Mouse (Mus musculus): ENCODE data around the gene Rapgef2.

Gene Rapgef2

GRCm38 (mm10) chr3:79168168-79168827 lies 118.0 kb downstream of the Rapgef2 start:
- DNase-seq (ENCODE audit: low read depth, low spot score), result no peak

GRCm38 (mm10) chr3:79167586-79167985 lies 118.7 kb downstream of the Rapgef2 start:
- no peak for DNase-seq (ENCODE audit: low read depth, low spot score)

- DNase-seq (ENCODE audit: low read depth, low spot score), result no peak
Observed at GRCm38 (mm10) chr3:79161834-79162401, 124.4 kb downstream of the Rapgef2 start.

- no peak for DNase-seq (ENCODE audit: low read depth, low spot score)
Observed at GRCm38 (mm10) chr3:79161093-79161723, 125.1 kb downstream of the Rapgef2 start.

DNA sequence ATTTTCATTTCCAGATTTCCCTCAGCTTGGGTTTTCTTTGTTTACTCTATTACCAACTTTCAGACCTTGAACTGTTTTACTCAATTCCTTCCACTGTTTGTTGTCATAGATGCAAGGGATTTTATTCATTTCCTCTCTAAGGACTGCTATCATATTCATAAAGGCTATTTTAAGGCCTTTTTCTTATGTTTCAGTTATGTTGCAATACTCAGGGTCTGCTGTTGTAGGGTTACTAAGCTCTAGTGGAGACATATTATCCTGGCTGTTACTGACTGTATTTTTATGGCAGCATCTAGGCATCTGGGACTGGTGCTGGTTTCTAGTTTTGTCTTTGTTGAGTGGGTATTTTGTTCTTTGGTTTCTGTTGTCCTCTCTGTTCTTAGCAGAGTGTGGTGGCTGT lies 128.1 kb downstream of the Rapgef2 start:
- DNase-seq (ENCODE audit: low read depth, low spot score), result no peak

- DNase-seq (ENCODE audit: low read depth, low spot score), result no peak
Observed at GRCm38 (mm10) chr3:79153039-79153487, 133.3 kb downstream of the Rapgef2 start.

- DNase-seq (ENCODE audit: low read depth, low spot score), result no peak
Observed at GRCm38 (mm10) chr3:79145407-79146055, 140.8 kb downstream of the Rapgef2 start.

- no peak for DNase-seq (ENCODE audit: low read depth, low spot score)
Observed at GRCm38 (mm10) chr3:79144672-79145406, 141.5 kb downstream of the Rapgef2 start.

DNA sequence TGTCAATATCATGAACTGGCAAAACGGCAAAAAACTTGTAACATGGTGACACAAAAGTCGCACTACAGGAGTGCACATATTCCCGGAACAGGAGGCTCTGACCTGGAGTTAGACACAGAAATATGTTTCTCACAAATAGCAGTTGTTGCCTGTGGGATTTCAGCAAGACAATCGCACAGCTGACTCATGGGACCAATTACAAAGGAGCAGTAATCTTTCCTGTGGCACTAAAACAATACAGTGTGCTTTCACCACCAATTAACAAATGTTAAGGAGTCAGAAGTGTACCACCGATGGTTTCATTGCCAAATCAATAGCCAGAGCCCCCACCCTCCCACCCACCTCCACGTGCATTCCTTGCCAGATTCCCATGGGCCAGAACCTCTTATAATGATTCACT lies 142.2 kb downstream of the Rapgef2 start:
- no peak for DNase-seq (ENCODE audit: low read depth, low spot score)

DNA sequence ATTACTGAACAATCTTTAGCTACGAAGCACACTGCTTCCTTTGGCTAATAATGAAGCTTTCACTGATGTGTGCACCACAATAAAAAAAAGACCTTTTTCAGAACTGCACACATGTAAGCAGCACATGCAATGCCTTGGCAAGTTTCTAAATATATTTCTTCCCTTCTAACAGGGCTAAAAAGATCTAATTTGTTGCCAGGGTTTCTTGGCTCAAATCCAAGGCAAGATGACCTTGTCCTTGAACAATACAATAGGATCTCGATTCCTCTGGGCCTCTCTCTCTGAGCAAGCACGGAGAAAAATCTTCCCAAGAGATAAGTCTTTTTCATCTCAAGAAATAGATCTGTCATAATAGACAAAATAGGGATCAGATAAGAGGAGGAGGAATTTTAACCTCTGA lies 147.1 kb downstream of the Rapgef2 start:
- no peak for DNase-seq (ENCODE audit: low read depth, low spot score)

DNA sequence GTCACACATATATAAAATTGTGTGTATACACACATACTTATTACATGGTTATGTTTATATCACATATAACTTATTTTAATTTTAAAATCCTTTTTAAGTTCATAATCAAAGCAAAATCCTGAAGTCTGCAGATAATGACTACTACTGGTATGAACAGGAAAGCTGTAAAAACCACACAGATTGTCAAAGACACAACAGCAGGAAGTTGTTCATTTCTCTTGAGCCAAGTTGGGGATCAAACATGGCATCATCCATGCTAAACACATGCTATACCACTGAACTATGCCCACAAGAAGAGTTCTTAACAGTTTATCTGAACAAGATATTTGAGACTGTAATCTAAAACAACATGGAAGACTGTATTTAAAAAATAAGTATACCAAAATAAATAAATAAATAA lies 147.7 kb downstream of the Rapgef2 start:
- DNase-seq (ENCODE audit: low read depth, low spot score), result no peak

DNA sequence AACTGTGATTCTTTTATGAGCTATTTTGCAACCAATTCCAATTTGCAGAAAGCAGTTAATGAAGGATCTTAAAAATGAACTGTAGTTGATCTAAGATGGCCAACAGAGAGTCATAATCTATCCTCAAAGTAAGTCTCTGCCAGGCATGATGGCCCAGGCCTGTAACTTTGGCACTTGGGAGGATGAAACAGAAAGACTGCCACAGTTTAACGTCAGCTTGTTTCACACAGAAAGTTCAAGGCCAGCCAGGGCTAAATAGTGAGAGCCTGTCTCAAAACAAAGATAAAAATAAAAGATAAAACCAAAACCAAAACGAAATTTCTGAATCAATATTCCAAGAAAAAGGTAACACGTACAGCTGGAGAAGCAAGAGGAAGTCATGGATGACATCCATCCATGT lies 155.3 kb downstream of the Rapgef2 start:
- DNase-seq (ENCODE audit: low read depth, low spot score), result no peak

- DNase-seq (ENCODE audit: low read depth, low spot score), result no peak
Observed at GRCm38 (mm10) chr3:79129044-79129600, 157.2 kb downstream of the Rapgef2 start.

DNA sequence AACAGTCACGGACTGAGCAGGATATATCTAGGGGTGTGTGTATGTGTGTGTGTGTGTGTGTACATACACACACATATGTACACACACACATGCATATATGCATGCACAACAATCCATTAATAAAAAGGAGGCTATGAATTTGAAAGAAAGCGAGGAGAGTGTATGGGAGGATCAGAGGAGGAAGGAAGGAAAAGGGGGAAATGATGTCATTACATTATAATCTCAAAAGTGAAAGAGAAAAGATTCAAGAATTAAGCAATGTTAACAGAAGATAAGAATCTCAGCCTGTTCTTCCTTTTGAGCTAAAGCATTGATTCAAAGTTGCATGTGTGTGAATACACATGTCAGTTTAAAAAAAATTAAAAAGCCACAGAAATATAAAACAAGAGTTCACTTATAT lies 158.5 kb downstream of the Rapgef2 start:
- no peak for DNase-seq (ENCODE audit: low read depth, low spot score)

- no peak for DNase-seq (ENCODE audit: low read depth, low spot score)
Observed at GRCm38 (mm10) chr3:79126857-79127256, 159.5 kb downstream of the Rapgef2 start.

DNA sequence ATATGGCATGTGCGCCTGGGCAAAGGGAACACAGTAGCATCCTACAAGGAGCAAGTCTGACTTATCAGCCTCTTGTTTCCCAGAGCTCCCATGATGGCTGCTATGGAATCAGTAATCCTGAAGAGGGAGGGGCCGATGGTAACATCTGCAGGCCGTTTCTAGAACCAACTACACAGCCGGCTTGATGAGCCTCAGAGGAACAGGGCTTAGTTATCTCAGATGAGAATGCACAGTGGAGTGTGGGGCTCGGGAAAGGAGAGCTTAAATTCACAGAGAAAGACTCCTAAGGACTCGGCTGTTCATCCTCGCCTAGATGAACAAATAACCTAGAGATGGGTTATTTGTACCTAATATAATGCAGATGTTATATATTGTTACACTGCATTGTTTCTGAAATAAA lies 164.9 kb downstream of the Rapgef2 start:
- no peak for DNase-seq (ENCODE audit: low read depth, low spot score)

DNA sequence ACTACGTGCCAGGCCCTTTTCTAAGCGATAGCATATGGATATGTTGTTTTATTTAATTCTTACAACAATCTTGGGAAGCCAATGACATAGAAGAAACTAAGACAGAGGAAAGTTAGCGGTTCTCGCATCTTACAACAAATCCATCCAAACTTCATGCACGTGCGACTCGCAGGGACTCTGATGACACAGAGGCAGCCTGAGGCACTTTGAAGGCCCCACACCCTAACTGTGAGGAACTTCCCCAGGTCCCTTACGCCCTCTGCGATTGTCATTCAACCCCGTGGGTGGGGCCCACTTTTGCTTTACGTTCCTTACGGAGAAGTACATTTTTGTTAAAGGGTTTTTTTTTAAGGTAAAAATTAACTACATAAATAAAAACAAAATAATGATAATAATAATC lies 166.3 kb downstream of the Rapgef2 start:
- DNase-seq (ENCODE audit: low read depth, low spot score), result no peak

DNA sequence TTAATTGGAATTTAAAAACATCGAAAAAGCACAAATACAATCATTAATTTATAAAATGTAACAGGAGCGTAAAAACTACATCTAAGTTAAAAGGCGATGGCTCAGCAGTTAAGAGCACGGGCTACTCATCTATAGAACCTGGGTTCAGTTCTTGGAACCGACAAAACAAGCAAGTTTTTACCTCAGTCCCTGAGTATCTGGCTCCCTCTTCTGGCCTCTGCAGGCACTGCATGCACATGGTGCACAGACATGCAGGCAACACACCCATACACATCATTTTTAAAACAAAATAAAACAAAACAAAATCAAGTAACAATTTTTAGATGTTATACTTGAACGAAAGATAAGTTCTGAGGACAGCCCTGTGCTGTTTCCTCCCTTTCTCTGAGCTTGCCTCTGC lies 176.2 kb downstream of the Rapgef2 start:
- DNase-seq (ENCODE audit: low read depth, low spot score), result no peak

DNA sequence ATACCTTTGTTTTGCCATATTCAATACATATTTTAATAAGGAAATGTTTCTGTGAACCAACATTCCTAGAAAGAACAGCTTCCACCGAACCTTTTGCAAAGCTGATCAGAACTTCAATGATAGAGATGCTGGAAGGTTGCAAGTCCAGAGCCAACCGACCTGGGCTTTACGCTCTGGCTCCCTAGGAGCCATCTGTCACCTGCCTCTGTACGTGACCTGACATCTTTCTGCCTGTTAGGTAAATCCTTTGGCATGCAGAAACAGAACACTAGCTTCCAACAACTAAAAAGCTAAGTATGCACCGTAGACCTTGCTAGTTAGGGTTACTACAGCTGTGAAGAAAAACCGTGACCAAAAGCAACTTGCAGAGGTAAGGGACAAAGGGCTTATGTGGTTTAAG lies 178.1 kb downstream of the Rapgef2 start:
- no peak for DNase-seq (ENCODE audit: low read depth, low spot score)

GRCm38 (mm10) chr3:79106360-79106759 lies 180.0 kb downstream of the Rapgef2 start:
- DNase-seq (ENCODE audit: low read depth, low spot score), result no peak

- DNase-seq (ENCODE audit: low read depth, low spot score), result no peak
Observed at GRCm38 (mm10) chr3:79103604-79104003, 182.7 kb downstream of the Rapgef2 start.

- DNase-seq (ENCODE audit: low read depth, low spot score), result no peak
Observed at GRCm38 (mm10) chr3:79101737-79102136, 184.6 kb downstream of the Rapgef2 start.

Measured in c-Kit-negative CD71-positive TER-119-positive erythroid progenitor cells, embryonic 14.5 days (primary cell).